Mouse (Mus musculus) testis, adult 2 months (tissue): ENCODE measurements around the gene C1qtnf1. TPM values are rescaled to one million over a fixed set of nuclear protein-coding genes. Genes with fewer than 3 reads are reported as not detected.

Experiments used
- H3K27ac ChIP-seq: fragments of 200-500 bp; 2 replicates; pipeline ENCODE4 v1.5.1; 2012; ENCODE audit warnings: low read depth, low read length; ENCODE audit not compliant: control insufficient read depth, insufficient read depth
- H3K27me3 ChIP-seq: fragments of 200-500 bp; 2 replicates; pipeline ENCODE4 v1.6.1; 2012; ENCODE audit warnings: mild to moderate bottlenecking, low read length, moderate library complexity; ENCODE audit not compliant: control insufficient read depth, insufficient read depth
- H3K36me3 ChIP-seq: fragments of 200-500 bp; 2 replicates; pipeline ENCODE4 v1.6.1; 2012; ENCODE audit warnings: mild to moderate bottlenecking, low read length; ENCODE audit not compliant: control insufficient read depth, insufficient read depth
- H3K4me1 ChIP-seq: fragments of 200-500 bp; 2 replicates; pipeline ENCODE4 v1.6.1; 2012; ENCODE audit warnings: low read length; ENCODE audit not compliant: control insufficient read depth, insufficient read depth
- H3K4me3 ChIP-seq: fragments of 200-500 bp; 2 replicates; pipeline ENCODE4 v1.5.1; 2012; ENCODE audit warnings: low read depth, mild to moderate bottlenecking, low read length, moderate library complexity, mixed read lengths; ENCODE audit not compliant: control insufficient read depth
- CTCF ChIP-seq: fragments of 200-500 bp; IDR thresholded peaks from 2 replicates; pipeline ENCODE4 v1.5.1; 2012; ENCODE audit warnings: low read depth, mild to moderate bottlenecking, inconsistent platforms, low read length, moderate library complexity; ENCODE audit not compliant: control insufficient read depth, insufficient read depth, insufficient replicate concordance
- POLR2A ChIP-seq: fragments of 200-500 bp; IDR thresholded peaks from 2 replicates; pipeline ENCODE4 v1.6.1; 2012; ENCODE audit warnings: low read depth, mild to moderate bottlenecking, inconsistent platforms, low read length, moderate library complexity; ENCODE audit not compliant: control insufficient read depth
- polyA plus RNA-seq: library from polyadenylated mRNA; depleted of rRNA; stranded (reverse); fragments of >200 nt; gene quantifications from 2 replicates; pipeline ENCODE4 v1.2.3, GENCODE M21; 2012

C1qtnf1 gene
- polyA plus RNA-seq, 1 experiment = 2.5 TPM

DNA sequence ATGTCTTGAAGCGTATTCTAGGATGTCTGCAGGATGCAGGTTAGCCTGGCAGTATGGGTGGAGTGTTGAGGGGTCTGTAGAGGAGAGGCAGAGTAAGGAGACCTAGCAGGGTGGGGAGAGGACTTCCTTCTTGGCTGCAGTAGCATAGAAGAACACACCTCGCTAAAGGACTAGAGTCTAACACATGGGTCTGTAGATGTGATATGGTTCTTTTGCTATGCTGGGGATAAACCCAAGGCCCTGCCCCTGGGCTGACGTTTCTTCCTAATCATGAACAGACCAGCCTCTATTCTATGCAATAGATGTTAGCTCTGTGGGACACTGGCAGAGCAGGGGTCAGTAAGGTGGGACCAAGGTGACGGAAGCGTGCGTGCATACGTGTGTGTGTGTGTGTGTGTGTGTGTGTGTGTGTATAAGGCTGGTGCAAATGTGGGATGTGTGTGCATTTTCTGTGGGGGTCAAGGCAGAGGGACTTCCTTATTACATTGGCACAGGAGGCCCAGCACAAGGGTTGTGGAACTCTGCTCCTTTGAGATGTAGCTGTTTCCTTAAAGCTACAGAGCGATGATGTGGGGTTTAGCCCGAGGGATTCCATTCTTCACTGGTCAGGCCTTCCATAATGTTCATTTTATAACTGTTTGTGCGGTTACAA, 41.6 kb downstream of the C1qtnf1 start:
- Histone ChIP-seq H3K4me3 (no peak overlapping the region), H3K27ac (no peak overlapping the region), H3K36me3 (no peaks in the 10 kb centered on the region), H3K4me1 (peaks cover 11% of the 10 kb centered on the region), H3K27me3 (no peaks in the 10 kb centered on the region)
- TF ChIP-seq CTCF (no peak), POLR2A (no peak)

DNA sequence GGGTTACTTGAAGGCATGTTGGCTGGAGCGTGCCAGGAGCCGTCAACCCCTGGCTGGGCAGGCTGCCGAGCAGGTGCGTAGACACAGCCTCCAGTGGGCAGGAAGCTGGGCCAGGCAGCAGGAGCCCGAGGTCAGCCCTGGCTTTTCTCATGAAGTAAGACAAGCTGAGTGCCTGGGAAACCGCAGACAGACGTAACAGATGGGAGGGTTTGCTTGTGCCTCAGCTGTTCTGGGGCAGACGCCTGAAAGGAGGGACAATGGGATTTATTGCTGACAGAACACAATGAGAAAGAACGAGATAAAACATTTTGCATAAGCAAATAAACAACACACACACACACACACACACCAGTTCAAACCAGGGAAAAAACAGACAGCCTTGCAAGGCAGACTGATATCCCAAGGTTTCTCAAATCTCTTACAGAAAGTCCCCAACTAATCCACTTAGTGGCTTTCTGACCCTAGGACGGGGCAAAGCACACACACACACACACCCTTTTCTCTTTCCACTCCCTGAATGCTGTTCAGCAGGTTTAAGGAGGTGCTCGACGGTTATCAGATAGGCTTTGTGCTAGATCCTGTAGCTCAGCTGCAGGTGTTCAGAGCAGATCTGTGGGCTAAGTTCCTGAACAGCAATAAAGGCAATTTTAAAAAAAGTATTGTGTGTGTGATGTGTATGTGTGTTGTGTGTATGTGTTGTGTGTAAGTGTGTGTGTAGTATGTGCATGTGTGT, 42.4 kb downstream of the C1qtnf1 start:
- H3K4me1 ChIP-seq = peaks cover 15% of the 10 kb centered on the region
- H3K27me3 ChIP-seq = no peaks in the 10 kb centered on the region
- H3K27ac ChIP-seq = no peak overlapping the region
- no peaks in the 10 kb centered on the region for H3K36me3 ChIP-seq
- H3K4me3 ChIP-seq = no peak overlapping the region
- TF ChIP-seq POLR2A = no peak
- no peak for TF ChIP-seq CTCF

DNA sequence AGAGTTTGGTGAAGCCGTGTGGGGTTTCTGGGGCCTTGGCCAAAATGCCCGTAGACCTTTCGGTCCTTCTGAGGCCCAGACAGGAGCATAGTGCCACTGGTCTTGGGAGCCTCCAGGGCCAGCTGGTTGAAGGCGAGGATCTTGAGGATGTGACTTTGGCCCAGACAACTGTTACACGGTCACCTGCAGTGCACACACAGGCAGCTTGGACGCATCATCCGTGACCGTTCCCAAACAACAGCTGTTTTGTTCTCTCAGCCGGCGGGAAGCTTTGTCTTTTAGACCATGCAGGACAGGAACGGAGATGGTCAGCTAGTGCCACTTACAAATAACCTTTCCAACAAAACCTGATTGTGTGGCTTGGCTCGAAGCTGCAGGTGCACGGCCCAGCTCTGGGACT, 43.7 kb downstream of the C1qtnf1 start:
- H3K27ac ChIP-seq = no peak overlapping the region
- H3K36me3 ChIP-seq = no peaks in the 10 kb centered on the region
- TF ChIP-seq CTCF = no peak
- no peak for TF ChIP-seq POLR2A
- peaks cover 19% of the 10 kb centered on the region for H3K4me1 ChIP-seq
- peak overlapping the region; percentile 47 for H3K4me3 ChIP-seq
- no peaks in the 10 kb centered on the region for H3K27me3 ChIP-seq

DNA sequence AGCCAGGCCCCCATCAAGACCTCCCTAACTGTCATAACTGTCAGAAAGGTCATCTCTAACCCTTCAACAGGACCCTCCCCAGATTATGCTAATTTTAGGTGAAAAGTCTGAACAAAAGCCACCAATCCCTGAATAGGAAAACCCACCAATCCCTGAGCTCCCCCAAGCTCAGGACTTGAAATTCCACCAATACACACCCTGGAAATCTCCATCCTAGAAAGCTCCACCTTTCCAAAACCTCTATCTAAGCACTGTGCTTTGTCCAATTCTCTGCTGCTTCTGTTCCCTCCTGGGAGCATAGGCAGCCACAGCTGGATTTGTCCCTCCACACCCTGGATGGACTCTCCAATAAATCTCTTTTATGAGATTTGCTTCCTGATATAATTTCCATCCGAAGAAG, 45.2 kb downstream of the C1qtnf1 start:
- H3K4me3 ChIP-seq = peak overlapping the region; percentile 70; the same call in 1 of the 2 replicates
- TF ChIP-seq CTCF = no peak
- TF ChIP-seq POLR2A = no peak
- H3K27ac ChIP-seq = peak overlapping the region; percentile 80

DNA sequence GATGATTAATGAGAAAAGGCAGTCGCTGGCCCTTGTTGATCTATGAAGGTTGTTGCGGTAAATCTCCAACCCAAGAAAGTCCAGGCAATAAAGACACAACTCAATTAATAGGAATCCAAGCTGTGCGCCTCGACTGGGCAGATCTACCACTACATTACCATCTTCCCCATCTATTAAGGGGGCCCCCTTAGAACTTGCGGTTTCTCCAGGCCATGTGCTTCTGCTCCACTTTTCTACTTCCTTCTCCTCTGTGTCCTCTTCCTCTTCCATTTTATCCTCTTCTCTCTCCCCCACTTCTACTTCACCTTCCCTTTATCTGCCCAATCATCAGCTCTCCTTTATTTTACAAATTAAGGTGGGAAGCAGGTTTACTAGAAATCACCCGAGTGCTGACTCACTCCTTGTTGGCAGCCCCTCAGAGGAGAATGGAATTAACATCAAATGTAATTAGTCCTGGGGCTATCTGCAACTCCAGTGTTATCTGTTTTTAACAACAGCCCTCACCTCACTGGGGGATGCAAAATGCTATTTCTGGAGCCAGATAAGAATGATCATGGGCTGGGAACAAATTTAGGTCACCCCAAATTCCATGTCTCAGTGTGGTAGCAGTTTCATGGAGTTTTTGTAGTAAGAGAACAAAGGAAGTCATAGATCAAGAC, 46.0 kb downstream of the C1qtnf1 start:
- Histone ChIP-seq H3K27me3 (no peaks in the 10 kb centered on the region), H3K27ac (no peak overlapping the region), H3K4me1 (peaks cover 26% of the 10 kb centered on the region), H3K36me3 (no peaks in the 10 kb centered on the region), H3K4me3 (no peak overlapping the region)
- TF ChIP-seq POLR2A (no peak), CTCF (no peak)

More for the DNA sequence above, 45.2 kb downstream of the C1qtnf1 start:
- Histone ChIP-seq H3K27me3 (no peaks in the 10 kb centered on the region), H3K4me1 (peaks cover 26% of the 10 kb centered on the region), H3K36me3 (no peaks in the 10 kb centered on the region)

DNA sequence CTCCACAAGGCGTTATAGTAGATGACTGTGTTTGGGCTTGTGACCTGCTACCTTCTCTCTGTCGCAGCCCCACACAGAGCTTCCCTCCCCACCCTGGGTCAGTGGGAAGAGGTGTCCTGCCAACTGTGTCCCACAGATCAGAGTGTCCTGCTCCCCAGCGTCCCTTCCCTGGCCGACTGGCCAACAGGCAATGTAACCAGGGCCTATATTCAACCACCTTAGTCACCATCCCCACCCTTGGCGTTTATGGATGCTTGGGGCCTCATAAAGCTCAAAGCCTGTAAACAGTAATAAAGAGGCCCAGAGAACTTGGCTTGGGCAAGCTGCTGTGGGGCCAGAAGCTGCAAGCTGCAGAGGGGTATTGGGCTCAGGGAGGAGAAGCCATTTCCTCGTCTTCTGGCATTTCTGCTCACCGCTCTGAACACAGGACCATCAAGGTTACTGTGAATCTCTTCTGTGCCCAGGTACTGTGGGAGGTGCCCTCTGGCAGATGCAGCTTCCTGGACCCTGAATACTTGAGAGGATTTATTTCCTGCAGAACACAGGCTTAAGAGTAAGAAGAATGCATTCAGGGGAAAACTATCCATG, 47.6 kb downstream of the C1qtnf1 start:
- TF ChIP-seq CTCF (no peak), POLR2A (no peak)
- no peaks in the 10 kb centered on the region for H3K27me3 ChIP-seq
- H3K27ac ChIP-seq = no peak overlapping the region
- no peaks in the 10 kb centered on the region for H3K36me3 ChIP-seq
- no peak overlapping the region for H3K4me3 ChIP-seq
- H3K4me1 ChIP-seq = peaks cover 26% of the 10 kb centered on the region

DNA sequence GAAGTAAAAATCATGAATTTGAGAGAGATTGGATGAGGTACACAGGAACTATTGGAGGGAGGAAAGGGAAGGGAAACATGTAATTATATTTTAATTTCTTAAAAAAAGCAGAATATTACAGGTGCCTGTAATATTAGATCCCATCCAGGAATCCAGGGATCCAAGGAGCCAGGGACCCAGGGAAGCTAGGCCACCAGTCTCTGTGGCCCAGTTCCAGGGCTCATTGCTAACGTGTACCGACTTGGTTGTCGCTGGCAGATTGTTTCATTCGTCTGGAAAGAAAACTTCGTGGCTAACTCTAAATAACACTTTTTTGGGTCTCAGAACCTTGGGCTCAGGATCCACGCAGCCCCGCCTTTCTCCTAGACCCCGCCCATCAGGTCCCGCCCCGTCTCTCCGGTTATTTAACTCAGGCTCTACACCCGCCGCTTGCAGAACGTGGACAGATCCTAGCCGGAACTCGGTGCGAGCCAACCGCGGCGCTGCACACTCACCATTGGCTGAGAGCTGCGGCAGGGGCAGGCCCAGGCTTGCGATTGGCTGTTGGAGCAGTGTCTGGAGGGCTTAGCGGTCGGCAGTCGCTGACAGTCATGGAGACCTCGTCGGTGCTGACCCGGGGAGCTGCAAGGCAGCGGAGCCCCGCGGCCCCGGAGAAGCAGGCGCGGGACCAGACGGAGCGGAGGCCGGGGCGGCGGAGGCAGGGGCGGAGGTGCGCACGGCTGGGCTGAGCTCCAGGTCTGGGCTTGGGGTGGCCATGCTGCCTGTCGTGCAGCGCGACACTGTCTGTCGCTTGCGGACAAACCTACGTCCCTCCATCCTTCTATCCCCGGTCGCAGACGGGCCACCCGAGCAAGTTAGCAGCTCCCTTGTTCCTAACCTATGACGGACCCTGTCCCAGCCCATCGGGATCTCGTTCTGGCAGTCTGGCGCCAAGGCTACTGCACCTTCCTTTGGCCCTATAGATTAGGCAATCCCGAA, 48.7 kb downstream of the C1qtnf1 start, which contains the start of gene Engase:
Engase (plus strand) TSS at position 434 of the 978 bp plus-strand sequence.
- H3K36me3 ChIP-seq = no peaks in the 10 kb centered on the region
- peak within 1 kb of the TSS; percentile 85 for H3K4me3 ChIP-seq
- no peak for TF ChIP-seq CTCF
- TF ChIP-seq POLR2A = peak; percentile 77
- no peaks in the 10 kb centered on the region for H3K27me3 ChIP-seq
- H3K4me1 ChIP-seq = peaks cover 24% of the 10 kb centered on the region
- no peak within 1 kb of the TSS for H3K27ac ChIP-seq
